Mouse (Mus musculus): ENCODE data around the gene Ostc. TPM values are rescaled to one million over a fixed set of nuclear protein-coding genes. Genes with fewer than 3 reads are reported as not detected.

Gene Ostc
- 10 to 100 TPM; 51.5 to 55.2 TPM for total RNA-seq (2021)

- DNase-seq (ENCODE audit: low spot score) = peak; percentile 91
- intact Hi-C loops (cut with DNase I) = loop anchor here (10.0 kb wide), 1 partner anchor 874 kb away; the partner anchor contains the start of genes Cfi and Gar1
These were observed at the start of gene Ostc for GRCm38 (mm10) chr3:130708967-130709924. TSS of gene Ostc (minus strand) at chr3:130709444.

- DNase-seq (ENCODE audit: low spot score) = no peak
- intact Hi-C loops (cut with DNase I) = no loop called here
These were observed 49.1 kb upstream of the Ostc start for GRCm38 (mm10) chr3:130758157-130758841.

GRCm38 (mm10) chr3:130757117-130757852, 48.0 kb upstream of the Ostc start:
- intact Hi-C loops (cut with DNase I) = no loop called here
- no peak for DNase-seq (ENCODE audit: low spot score)

- intact Hi-C loops (cut with DNase I) = no loop called here
- DNase-seq (ENCODE audit: low spot score) = no peak
These were observed 40.0 kb upstream of the Ostc start for GRCm38 (mm10) chr3:130749206-130749605.

- no peak for DNase-seq (ENCODE audit: low spot score)
- intact Hi-C loops (cut with DNase I) = no loop called here
These were observed 37.7 kb upstream of the Ostc start for GRCm38 (mm10) chr3:130746673-130747619.

GRCm38 (mm10) chr3:130737652-130738361, 28.6 kb upstream of the Ostc start:
- intact Hi-C loops (cut with DNase I) = loop anchor here (10.0 kb wide), 1 partner anchor 827 kb away; the partner anchor contains the start of gene Papss1

DNA sequence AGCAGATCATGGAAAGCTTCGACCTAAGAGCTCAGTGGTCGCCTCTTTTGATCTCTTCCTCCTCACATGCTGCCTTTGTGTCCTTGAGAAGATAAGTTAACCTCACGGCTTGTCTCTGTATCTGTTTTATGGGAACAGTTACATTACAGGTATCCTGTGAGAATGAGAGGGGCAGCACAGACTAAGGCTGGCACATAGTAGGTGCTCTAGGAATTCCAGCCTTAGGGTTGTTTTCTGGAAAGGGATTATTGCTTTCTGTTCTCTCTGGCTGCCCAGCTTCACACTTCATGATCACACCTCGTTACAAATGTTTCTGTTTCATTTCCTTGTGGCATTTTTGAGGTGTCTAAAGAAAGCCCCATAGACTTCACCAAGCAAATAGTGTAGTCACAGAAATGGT, 27.5 kb upstream of the Ostc start:
- intact Hi-C loops (cut with DNase I) = loop anchor here (10.0 kb wide), 1 partner anchor 828 kb away; the partner anchor contains the start of gene Papss1

More at GRCm38 (mm10) chr3:130737652-130738361, 28.6 kb upstream of the Ostc start:
- DNase-seq (ENCODE audit: low spot score) = no peak

DNA sequence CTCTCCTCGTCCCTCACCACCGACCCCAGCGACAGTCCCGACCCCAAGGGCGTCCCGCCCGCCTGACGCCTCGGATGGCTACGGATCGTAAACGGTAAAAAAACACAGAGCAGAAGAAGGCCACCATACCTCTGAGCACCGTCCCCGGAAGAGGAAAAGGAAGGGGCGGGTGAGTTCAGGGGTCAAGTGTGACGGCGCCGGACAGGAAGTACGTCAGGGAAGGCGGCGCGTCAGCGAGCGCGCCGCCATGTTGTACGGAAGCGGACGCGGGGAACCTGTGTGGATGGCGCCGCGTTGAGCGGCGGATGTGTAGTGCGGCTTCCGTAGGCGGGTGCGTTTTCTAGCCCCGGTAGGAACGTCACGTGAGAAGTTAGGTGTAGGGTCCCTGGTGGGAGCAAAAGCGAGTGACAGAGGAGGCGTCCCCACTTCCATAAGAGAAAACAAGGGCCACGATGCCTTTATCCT, 21.0 kb upstream of the Ostc start, which contains the start of gene Rpl34:
TSS of gene Rpl34 (minus strand) at position 210 of the 465 bp plus-strand sequence.
- DNase-seq (ENCODE audit: low spot score) = peak; percentile 88
- intact Hi-C loops (cut with DNase I) = loop anchor here (10.0 kb wide), 1 partner anchor 835 kb away; the partner anchor contains the start of gene Papss1

More for the DNA sequence above, 27.5 kb upstream of the Ostc start:
- no peak for DNase-seq (ENCODE audit: low spot score)

DNA sequence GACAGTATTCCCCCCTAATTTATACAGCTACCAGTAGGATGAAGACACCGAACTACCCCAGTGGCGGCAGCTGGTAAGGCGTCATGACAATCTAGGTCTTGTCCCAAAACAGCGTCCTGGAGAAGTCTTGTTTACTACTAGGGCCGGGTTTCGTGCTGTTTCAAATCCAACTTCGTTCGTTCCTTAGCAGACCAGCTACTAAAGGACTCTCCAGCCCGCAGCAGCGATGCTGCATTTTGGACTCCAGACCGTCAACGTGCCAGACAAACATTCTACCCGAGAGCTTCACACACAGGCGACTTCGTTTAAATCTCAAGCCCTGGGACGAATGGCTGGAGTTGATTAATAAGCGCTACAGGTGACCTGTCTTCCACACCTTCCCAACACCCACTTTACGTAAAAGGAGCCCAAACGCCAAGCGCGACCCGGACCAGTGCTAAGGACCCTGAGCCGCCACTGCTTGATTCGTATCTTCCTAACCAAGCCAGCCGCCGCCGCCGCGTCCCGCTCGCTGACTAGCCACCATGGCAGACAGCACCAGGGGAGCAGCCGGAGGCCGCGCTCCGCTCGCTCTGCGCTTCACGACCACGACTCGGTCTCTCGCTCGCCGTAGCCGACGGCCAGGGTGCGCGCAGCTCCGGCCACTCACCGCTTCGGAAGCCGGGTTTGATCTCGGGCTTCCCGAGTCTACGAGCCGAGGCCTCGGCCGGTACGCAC, 20.4 kb upstream of the Ostc start:
- intact Hi-C loops (cut with DNase I) = loop anchor here (2.0 to 10.0 kb wide), 3 partner anchors 19 to 1005 kb away; partner anchors contain the start of gene Papss1
- no peak for DNase-seq (ENCODE audit: low spot score)

DNA sequence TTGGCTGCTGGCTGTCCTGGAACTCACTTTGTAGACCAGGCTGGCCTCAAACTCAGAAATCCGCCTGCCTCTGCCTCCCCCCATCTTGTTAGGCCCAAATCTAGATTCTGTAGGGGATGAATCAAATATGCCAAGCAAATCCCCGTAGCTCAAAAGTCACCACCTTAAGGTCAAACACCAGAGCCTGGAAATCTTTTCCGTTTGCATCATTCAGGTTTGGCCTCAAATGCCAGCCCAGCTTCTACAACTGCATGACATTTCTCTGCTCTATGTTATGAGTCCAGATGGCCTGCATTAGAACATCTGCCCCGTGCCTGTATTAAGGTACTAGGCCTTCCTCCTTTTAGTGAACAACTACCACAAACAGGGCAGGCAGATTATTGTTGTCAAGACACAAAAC, 18.4 kb upstream of the Ostc start:
- intact Hi-C loops (cut with DNase I) = loop anchor here (2.0 to 10.0 kb wide), 2 partner anchors 17 to 1003 kb away; no protein-coding TSS in a partner anchor
- DNase-seq (ENCODE audit: low spot score) = no peak

- DNase-seq (ENCODE audit: low spot score) = no peak
- intact Hi-C loops (cut with DNase I) = loop anchor here (10.0 kb wide), 1 partner anchor 1002 kb away; no protein-coding TSS in a partner anchor
These were observed 17.8 kb upstream of the Ostc start for GRCm38 (mm10) chr3:130727036-130727435.

DNA sequence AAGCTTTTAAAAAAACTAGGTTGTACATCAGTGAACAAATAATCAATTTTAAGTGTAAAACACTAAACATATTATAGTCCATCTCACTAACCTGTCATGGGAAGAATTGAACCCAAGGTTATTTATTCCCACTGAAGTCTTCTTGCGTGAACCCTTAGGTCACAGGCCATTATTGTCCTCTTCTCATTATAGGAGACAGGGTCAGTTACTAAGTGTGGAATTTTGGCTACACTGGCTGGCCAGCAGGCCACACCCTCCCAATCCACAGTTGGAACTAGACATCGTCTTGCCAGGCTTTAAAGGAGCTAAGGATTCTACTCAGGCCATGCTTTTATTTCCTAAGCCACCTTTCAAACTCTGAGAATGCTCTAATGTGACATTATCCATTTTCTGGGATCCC, 16.5 kb upstream of the Ostc start:
- intact Hi-C loops (cut with DNase I) = loop anchor here (10.0 kb wide), 1 partner anchor 1001 kb away; no protein-coding TSS in a partner anchor
- no peak for DNase-seq (ENCODE audit: low spot score)

DNA sequence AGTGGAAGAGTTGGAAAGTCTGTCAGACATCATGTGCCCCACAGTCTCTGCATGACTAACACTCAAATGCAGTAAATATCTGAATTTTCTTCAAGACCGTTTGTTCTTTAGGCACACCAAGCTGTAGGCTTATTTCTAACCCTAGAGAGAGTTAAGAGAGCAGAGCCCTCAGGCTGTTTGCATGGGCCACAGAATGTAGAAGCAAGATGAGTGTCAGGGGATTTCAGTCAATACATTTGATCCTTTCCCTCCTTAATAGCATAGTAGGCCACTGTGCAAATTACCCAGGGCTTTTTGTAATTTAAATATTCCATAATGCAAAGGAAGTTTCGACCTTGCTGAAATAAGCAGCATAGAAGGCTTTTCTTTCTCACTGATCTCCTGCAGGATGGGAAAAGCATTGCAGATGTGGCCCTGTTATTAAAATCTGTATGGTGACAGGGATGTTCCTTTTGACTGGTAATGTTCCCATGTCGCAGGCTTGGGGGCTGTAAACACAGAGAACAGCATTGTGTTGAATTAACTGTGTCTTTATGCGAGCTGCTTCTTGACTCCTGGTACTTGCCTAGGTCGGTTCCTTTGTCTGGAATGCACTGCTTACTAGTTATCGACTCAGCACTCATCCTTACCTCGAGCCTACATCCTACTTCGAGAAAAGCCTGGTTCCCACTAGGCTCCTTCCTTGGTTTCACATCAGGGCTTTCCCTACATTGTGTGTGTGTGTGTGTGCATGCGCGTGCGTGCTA, 13.7 kb upstream of the Ostc start:
- intact Hi-C loops (cut with DNase I) = loop anchor here (10.0 kb wide), 1 partner anchor 998 kb away; no protein-coding TSS in a partner anchor
- DNase-seq (ENCODE audit: low spot score) = no peak

DNA sequence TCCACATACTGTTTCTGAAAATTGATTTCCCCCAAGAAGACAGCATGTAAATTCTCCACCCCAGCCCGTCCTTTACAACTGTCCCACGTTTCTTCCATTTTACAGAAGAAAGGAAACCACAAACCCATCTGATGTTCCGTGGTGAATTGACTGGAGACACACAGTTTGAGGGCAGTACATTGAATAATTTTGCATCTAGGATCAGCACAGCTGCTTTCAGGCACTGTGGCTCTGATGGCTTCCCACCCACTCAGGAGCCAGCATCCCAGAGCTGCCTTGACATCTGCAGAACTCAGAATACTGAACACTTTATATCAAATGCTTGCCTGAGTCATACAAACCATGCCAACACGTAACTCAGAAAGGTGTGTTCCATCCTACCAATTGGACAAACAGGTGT, 11.0 kb upstream of the Ostc start:
- intact Hi-C loops (cut with DNase I) = loop anchor here (10.0 kb wide), 1 partner anchor 995 kb away; no protein-coding TSS in a partner anchor
- no peak for DNase-seq (ENCODE audit: low spot score)

- no peak for DNase-seq (ENCODE audit: low spot score)
- intact Hi-C loops (cut with DNase I) = no loop called here
These were observed 9.6 kb upstream of the Ostc start for GRCm38 (mm10) chr3:130718871-130719270.

DNA sequence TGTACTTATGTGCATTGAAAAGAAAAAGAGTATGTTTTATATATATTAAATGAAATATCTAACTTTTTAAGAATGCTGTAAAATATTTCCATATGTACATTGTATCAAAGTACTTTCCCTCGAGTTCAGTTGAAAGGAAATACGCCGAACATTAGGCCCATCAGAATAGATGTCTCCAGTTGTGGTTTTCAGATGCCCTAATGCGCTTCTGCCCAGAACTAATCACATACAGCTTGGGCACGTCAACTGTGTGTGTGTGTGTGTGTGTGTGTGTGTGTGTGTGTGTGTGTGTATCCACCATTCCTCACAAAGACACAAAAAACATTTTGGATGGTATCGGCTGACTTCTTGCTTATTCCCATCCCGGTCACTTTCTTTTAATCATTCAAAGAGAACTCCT, 7.3 kb upstream of the Ostc start:
- DNase-seq (ENCODE audit: low spot score) = no peak
- intact Hi-C loops (cut with DNase I) = no loop called here

Data from heart, postnatal 25 days (tissue).